Mouse (Mus musculus) NIH3T3 (cell line): ENCODE results near the gene Hcfc1r1.
A peak's percentile ranks its signal among the peaks of the same experiment; 100 is the strongest.

ENCODE experiments used
- DNase-seq: peaks from one replicate; pipeline ENCODE4 v3.0.0-alpha.2; 2012; ENCODE audit warnings: low read depth

Hcfc1r1 gene

DNA sequence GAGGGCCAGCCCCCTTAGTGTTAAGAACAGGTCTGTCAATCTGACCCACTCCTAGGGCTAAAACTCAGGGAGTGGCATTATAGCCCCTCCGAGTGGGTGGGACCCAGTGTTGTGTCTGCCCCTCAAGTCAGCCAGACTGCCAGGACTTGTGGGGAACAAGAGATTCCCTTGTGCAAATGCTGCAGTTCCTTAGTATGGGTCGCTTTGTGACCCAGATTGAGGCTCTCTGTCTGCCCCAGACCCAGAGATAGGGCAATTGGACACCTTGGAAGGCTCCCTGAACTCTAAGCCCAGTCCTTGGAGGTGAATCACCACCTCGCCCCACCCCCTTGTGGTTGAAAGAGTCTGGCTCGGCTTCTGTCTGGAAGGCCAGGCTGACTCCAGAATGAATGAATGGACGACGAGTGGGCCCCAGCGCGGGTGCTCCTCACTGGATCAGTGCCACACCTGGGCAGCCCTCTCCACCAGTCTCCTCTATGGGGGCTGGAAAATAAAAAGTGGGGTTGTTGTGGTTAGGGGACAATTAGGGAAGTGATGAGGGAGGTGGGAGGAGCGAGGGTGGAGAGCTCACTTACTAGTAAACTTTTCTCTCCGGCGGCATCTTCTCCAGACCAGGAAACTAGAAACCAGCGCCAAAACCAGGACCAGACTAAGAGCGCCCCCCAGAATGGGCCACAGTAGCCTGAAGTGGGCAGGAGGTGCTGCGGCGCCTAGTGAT lies 2.3 kb downstream of the Hcfc1r1 start:
- DNase-seq: peak; percentile 94

DNA sequence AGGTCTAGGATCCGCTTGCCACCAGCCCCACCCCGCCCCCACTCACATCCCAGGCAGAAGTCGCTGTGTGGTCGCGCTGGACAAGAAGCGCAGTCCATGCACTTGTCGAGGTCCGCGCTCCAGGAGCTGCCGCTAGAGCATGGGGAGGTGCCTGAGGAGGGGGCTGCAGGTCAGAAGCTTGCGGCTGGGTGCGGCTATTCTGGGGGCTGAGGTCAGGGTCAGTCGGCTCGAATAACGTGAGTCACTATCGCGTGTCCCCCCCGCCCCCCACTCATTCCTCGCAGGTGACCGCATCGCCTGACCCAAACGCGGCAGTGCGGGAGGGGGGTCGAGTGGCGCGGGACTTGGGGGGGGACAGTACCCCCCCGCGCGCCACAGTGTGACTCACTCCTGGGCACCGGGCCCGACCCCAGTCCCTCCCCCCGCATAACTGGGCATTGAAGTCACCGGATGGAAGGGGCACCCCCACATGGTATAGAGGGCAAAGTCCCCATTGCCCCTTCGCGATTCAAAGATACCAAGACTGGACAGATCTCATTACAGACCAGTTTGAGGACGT lies 3.2 kb downstream of the Hcfc1r1 start:
- peak; percentile 89 for DNase-seq

DNA sequence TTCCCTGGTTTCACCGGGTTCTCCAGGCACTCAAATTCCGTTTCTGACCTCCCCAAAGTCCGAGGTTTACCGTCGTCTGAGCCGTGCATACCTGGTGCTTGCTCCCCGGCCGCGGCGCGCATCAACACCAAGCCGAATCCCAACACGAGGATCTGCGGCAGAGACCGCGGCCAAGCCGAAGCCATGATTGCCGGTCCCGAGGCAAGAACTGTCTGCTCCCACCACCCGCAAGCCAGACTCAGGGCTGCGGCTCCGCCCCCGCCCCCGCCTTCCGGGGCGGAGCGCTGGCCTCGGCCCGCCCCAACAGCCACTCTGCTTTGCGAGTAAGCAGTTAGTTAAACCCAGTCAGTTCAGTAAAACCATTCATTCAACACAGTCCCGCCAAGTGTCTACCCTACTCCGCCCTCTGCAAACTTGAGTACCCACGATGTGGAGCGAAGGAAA lies 3.9 kb downstream of the Hcfc1r1 start, which contains the start of gene Tnfrsf12a:
Gene Tnfrsf12a (minus strand): TSS at position 233 of the 444 bp plus-strand sequence.
- DNase-seq: peak; percentile 95

DNA sequence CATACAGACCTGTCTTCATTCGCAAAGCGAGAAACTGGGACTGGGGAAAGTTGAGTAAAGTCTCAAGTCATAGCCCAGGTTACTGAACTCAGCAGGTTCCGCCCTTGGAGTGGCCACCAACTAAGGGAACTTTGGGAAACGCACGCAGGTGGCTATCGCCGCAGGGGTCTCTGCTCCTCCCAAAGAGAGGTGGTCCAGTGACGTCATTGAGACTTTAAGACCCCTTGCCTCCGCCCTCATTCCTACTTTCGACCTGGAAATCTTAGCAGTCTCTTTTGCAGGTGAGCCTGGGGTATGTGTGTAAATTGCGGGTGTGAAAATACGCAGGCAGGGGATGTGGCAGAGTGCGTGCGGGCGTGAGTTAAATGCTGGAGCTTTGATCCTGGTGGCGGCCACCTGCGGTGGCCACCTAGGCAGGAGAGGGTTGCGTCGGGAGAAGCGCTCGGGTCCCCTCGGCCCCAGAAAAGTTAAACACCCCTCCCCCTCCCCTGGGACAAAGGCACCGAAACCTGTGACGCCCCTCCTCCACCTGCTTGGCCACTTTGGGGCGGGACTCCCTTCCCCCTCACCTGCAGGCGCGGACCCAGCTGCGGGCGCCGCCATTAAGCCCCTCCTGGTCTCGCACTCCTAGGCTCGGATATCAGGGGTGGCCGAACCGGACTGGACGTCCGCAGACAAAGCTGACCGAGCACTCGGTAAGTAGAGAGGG lies 5.9 kb downstream of the Hcfc1r1 start, which contains the start of gene Cldn6:
Gene Cldn6 (plus strand): TSS at position 123 of the 709 bp plus-strand sequence.
- no peak for DNase-seq

DNA sequence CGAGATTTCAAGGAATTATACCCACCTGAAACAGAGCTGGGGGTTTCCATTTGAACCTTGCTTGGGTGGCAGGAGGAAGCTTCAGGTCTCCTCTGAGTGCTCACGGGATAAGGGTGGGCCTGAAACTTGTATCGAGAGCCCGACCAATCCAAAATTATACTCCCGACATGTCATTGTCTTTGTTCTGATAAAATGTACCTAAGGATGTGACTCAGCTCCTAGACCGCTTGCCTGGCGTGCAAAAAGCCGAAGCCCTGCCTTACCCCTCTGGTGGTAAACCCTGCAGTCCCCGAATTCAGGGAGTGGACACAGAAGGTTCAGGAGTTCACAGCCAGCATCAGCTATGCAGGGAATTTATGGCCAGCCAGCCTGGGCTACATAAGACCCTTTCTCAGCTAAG lies 6.9 kb downstream of the Hcfc1r1 start:
- no peak for DNase-seq

- peak; percentile 69 for DNase-seq
Measured at GRCm38 (mm10) chr17:23681086-23681485, 7.7 kb downstream of the Hcfc1r1 start.

GRCm38 (mm10) chr17:23682092-23682491 lies 8.7 kb downstream of the Hcfc1r1 start:
- DNase-seq: no peak

- no peak for DNase-seq
Measured at GRCm38 (mm10) chr17:23682530-23682929, 9.1 kb downstream of the Hcfc1r1 start.

- DNase-seq: peak; percentile 82
Measured at GRCm38 (mm10) chr17:23683226-23683625, 9.8 kb downstream of the Hcfc1r1 start.

DNA sequence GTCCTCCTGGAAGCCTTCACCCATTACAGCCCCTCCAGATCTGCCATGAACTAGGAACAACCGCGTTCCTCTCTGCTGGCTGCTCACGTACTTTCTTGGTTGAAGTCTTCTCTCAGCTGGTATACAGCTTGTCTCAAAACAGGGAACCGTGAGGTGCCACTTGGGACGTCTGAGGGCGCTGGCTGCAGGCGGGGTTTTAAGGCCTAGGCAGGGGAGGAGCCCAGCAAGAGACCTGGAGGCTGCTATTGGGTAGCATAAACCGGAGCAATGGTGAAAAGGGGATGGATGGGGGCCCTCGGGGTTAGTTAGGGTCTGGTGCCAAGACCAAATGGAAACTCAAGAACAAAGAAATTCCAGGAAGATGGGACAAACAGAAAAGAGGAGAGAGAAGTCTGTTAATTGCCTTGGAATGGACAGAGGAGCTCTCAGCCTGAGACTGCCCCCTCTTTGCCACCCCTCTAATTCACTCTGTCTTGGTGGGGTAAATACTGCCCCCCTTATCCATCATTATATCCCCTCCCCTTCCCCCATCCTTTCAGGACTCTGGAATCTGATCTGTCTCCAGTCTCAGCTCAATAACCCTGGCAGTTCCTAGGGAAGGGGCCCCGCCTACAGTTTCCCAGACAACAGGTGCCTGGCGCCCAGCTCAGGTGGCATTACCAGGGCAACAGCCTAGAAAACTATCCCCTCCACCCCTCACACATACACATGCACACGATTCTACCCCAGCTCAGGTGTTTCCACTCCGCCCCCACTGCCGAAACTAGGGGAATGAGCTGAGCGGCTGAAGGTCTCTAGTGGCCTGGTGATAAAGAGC lies 10.7 kb downstream of the Hcfc1r1 start, which contains the start of gene Cldn9:
Gene Cldn9 (minus strand): TSS at position 171 of the 817 bp plus-strand sequence.
- no peak for DNase-seq

DNA sequence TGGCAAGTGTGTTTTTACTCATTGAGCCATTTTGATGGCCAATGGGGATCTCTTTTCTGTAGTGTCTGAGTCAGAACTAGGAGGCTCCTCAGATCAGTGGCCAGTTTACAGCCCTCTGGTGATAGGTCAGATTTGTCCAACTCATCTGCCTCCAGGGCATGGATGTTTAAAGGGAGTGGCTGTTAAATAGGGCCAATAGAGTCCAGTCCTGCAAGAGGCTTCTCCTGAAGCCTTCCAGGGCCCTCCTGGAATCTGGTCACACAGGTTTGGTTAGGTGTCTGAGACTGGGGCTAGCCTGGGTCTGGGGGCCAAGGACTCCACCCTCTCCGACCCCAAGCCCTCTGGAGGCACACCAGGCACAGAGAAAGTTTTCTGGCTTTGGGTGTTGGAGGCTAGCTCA lies 21.1 kb downstream of the Hcfc1r1 start:
- DNase-seq: peak; percentile 66

- no peak for DNase-seq
Measured at GRCm38 (mm10) chr17:23695801-23696200, 22.4 kb downstream of the Hcfc1r1 start.

DNA sequence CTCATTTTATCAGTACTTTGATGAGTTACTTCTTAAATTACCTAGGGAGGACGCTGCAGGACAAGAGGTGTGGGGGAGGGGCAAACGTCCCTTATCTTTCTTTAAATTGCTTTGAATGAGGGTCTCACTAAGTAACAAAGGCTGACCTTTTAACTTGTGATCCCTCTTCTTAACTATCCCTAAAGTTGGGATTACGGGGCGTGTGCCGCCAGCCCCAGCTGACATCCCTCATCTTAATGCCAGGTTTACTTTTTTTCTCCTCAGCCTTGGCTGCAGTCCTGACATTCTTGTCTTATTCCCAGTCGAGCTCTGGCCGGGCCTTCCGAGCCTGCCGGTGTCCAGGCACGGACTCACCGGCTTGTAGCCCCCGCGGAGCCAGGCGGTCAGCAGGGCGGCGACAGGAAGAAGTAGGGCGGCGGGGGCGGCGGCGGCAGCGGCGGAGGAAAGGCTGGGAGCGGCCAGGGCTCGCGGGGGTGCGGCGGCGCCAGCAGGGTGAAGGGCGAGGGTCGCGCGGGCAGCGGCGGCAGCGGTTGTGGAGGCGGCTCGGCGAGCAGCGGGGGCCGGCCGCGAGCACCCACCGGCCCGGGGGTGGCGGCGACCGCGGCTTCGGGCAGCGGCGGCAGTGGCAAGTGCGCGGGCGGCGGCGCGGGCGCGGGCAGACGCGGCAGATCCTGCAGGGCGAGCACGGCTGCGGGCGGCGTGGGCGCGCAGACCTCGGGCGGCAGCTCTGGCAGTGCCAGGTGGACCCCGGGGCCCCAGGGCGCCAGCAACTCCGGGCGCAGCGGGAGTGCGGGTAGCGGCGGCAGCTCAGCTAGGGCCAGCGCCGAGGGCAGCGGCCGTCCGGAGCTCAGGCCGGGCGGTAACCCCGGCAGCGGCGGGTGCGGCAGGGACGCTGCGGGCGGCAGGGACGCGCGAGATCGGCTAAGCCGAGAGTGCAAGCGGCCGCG lies 26.0 kb downstream of the Hcfc1r1 start:
- DNase-seq: peak; percentile 70

DNA sequence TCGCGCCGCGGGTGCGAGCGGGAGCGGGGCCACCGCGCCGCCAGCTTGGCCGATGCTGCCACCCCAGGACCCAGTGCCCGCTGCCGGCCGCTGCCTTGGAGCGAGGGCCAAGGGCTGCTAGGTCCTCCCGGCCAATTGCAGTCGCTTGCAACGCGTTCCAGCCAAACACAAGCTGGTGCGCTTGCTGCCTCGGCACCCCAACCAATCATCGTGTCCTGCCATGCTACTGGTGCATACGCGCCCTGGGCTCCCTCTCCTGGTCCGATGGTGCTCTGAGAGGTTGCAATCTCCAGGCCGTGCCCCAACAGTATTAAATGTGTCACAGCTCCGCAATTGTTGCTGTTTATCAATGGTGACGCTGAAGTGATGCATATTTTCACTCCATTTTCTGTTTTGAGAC lies 26.7 kb downstream of the Hcfc1r1 start:
- peak; percentile 96 for DNase-seq

DNA sequence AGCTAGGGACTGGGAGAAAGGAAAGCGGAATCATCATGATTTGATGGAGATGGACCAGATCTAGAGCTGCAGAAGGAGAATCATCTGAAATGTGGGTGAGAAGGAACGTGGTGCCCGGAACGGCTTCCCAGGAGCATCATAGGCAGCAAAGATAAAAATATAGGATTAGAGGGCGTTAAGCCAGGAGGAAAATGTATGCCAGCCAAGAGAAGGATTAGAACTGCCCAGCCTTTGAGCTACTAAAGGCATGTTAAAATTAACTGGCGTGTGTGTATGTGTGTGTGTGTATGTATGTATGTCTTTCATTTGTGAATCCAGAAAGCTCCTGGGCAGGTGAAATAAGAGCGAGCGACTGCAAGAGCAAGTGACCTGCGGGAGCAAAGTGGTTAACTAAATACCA lies 29.9 kb downstream of the Hcfc1r1 start:
- DNase-seq: no peak

GRCm38 (mm10) chr17:23704741-23705140 lies 31.3 kb downstream of the Hcfc1r1 start:
- peak; percentile 76 for DNase-seq

- no peak for DNase-seq
Measured at GRCm38 (mm10) chr17:23705525-23706104, 32.2 kb downstream of the Hcfc1r1 start.

- DNase-seq: peak; percentile 90
Measured at GRCm38 (mm10) chr17:23706212-23706611, 32.8 kb downstream of the Hcfc1r1 start.

- no peak for DNase-seq
Measured at GRCm38 (mm10) chr17:23717003-23717402, 43.6 kb downstream of the Hcfc1r1 start.

DNA sequence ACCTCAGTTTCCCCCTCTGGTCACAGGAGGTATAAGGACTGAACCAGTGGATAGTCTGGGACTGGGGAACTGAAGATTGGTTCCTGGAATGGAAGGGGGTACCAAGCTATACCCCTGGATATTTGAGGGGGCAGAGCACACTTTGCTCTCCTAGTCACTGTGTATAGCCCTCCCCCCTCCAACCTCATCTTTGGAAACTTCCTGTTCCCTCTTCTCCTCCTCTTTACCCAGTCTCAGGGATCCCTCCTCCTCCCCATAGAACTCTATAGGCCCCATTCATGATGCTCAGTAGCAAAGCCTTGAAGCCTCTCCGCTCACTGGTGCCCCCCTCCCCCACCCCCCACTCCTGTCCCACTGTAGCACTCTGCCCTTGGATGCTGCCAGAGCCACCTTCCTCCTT lies 46.1 kb downstream of the Hcfc1r1 start:
- no peak for DNase-seq
